Mouse (Mus musculus) urinary bladder, postnatal 36 days (tissue): ENCODE measurements around the gene Erc2.
"Not testable (repeated sequence)": the region's sequence is repeated elsewhere in the genome, so short reads cannot be mapped to it uniquely, and the experiment has no call there.

Source experiments
- DNase-seq, 2 experiments: peaks; one replicate each; pipeline ENCODE4 v3.0.0; 2022; ENCODE audit warnings: low spot score in 2 of 2, mixed read lengths in 1 of 2

Gene Erc2

DNA sequence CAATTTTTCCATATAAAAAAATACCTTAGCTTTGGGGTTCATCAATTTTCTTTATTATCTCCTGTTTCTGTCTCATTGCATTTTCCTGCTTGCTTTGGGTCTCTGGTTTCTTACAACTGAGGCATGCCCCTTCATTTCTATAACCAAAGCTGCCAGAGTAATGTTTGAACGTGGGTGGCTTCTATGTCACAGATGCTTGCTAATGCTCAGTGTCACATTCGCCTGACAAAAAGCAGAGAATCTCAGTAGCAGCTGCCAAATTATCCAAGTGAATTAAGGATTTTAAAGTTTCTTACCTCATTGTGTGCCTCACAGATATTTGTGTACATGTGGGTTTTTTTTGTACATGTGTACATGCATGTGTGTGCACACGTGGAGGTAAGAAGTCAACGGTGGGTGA lies 210.0 kb downstream of the Erc2 start:
- no peak for DNase-seq

DNA sequence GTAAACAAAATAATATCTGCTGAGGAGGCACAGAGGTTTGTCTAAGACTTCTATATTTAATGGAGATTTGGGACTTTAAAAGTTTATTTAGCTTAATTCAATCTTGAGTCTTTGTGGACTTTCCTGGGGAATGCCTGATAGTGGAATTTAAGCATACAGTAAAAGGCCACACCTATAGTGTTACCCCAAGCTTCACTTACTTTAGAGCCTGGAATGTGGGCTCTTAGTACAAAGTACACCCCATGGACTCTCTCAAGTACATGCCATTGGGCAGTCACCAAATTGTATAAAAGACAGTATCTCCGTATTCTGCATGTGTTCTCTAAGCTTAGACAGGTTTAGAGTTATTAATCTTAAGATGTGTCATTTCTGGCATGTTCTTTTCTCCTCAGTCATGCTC lies 213.1 kb downstream of the Erc2 start:
- no peak for DNase-seq

DNA sequence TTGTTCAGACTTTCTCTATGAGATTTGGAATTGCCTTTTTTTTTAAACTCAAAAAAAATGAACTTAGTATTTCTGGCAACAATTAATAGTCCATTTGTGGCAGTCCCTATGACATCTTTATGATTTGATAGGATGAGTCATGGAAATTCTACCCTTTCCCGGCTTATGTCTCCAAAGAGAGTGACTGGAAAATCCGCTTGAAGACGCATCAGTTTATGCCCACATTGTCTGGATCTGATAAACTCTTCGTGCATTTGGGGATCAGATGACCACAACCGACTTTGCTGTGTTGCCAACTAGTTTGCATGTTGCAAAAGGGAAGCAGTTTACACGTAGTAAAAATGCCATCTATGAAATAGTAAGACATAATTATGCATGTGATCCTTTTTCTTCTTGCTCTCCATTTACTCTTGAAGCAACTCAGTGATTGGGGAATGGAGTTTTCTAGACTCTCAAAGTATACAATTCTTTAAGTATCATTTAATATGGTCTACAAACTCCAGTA lies 215.4 kb downstream of the Erc2 start:
- DNase-seq: no peak

DNA sequence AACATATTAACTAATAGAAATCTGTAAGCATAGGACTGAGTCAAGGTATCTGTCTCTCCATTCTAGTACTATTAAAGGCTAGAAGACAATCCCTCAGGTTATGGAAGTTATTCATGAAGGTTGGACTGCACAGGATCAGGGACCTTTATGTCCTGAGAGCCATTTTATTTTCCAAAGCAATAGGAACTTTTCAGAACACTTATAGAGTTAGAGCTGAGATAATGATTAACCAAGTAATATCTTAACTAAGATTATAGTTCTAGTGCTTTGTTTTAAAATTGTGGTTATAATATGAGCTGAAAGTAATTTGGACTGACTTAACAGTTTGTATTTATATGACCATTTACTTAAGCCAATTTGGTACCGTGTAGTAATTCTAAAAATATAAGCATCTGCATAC lies 217.9 kb downstream of the Erc2 start:
- DNase-seq: no peak

DNA sequence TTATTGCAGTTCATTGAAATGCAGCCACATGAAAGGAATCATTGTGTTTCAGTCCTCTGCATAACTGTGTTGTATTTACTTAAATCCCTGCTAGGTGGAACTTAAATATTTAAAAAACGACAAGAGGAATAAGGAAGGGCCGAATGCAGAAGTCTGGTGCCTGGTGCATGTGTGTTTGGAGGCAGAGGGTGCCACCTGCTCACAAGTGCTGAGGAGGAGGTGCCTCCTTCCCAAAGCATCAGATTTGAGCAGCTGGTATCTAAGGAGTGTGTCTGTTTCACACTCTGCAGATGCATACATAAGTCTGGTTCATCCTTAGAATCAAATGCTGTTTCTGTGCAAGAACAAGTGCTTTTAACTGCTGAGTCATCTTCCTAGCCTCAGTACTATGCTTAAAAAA lies 224.6 kb downstream of the Erc2 start:
- no peak for DNase-seq

DNA sequence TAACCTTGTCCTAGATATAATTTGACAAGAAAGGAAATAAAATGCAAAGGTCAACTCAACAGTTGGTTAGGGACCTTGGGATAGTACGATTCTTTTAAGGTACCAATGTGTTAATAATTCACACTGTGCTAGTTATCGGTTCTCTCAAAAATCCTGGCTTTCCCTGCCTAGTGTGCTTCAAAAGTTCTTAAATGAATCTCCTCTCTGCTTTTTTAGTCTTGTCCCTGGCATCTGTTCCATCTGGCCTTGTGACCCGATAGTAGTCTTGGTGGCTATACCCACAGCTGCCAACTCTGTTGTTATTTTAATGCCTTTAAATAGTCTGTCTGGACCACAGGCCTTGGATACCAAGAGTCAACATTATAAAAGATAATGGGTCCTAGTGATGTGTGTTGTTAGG lies 225.1 kb downstream of the Erc2 start:
- no peak for DNase-seq

DNA sequence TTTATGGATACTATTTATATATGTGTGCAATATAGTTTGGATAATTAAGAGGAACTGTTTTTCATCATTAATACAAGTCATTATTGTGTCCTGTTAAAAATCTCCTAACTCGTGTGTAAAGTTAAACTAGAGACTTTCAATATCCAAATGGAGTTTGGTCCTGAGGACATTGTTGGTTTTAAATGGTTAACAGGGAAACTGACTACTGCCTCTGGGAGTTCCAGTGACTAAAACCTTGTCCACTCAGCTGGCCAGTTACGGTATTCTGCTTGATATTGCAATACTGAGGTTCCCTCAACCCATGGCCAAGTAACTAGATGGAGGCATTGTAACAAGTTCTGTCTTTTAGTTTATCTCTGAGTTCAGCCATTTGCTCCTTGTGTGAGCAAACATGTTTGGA lies 229.0 kb downstream of the Erc2 start:
- no peak for DNase-seq

DNA sequence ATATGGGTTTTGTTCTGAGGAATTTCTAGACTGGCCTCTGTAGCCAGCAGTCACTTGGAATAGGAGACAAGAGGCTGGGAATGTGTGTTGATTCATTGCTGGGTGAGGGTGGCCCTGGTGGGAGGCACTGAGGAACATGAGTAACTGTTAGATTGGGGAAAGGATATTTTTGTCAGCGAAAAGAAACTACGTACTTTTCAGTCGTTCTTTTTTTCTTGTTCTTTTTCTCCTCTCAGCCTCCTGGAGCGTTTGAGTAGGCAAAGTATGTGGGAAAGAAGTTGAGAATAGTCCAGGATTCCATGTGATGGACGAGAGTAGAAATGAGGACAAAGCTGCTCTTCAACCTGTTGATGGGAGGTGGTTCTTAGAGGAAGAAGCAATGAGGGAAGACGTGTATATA lies 230.4 kb downstream of the Erc2 start:
- no peak for DNase-seq

DNA sequence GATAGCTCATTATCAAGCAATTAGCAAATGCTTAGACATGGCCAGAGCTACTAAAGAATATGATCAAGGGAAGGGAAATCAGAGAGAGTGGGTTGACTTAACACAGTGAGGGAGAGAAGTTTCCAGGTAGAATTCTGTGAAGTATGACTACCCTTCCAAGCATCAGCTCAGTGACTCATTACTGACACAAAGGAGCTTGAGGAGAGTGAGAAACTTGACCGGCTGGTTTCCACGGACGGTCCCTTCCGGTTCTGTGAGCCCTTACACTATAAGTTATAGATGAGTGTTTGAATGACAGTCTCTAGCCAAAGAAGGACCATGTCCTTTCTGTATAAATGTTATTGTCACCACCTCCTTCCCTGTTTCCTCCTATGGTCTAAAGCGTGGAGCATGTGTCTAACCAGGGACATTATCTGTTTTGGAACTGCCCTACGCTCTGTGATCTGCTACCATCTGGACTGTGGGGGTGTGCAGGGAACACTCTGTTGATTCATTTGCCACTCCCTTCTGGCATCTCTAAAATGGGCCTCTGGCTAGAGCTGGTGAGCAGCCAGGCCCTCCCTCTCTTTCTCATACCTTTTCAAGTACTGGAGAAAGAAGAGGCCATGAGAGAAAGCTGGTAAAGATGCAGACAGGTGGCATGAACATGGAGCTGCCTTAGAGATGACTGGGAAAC lies 238.3 kb downstream of the Erc2 start:
- DNase-seq: peak in 1 of 2 experiments; percentile 10

DNA sequence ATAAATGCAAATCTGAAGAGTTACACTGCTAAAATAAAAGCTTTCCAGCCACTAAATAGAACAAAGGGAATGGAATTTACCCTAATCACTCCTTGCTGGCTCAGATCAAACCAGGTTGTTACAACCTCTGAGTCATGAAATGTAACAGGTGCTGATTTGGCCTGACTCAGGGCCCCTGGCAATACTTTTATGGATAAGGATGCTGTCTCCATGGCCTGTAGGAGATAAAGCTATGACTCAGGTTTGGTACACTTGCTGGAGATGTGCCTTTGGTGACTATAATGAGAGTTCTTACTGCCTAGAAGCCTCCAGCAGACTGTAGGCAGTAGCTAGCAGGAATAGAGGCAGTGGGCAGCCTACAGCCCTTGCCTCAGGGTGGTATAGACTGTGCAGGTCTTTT lies 240.1 kb downstream of the Erc2 start:
- no peak for DNase-seq

DNA sequence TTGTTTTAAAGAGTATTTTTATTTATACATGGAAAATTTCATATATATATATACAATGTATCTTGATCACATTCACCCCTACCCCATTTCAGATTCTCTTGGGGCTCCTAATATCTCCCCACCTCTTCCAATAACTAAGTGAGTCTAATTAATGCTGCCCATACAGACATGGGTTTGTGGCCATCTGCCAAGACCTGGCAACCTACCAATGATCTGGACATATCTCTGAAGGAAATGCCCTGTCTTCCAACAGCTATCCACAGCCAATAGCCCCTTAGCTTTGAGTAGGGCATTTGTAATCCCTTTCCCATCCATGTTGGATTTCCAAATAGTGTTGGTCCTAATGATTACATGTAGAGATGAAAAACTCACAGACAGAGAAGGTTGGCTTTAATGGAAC lies 245.2 kb downstream of the Erc2 start:
- no peak for DNase-seq

DNA sequence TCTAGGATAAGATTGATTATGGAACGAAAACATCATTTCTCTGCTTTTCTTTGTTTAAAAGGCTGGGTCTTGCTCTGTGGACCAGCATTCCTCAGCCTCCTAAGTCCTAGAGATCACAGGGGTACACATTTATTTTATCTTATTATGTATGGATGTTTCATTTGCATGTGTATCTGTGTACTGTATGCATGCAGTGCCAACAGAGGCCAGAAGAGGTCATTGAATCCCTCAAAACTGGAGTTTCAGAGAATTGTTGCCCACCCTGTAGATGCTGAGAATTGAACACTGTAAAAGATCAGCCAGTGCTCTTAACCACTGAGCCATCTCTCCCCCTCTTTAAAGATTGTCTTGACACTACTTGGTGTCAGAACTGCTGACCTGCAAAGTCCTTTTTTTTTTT lies 251.4 kb downstream of the Erc2 start:
- DNase-seq: no peak

DNA sequence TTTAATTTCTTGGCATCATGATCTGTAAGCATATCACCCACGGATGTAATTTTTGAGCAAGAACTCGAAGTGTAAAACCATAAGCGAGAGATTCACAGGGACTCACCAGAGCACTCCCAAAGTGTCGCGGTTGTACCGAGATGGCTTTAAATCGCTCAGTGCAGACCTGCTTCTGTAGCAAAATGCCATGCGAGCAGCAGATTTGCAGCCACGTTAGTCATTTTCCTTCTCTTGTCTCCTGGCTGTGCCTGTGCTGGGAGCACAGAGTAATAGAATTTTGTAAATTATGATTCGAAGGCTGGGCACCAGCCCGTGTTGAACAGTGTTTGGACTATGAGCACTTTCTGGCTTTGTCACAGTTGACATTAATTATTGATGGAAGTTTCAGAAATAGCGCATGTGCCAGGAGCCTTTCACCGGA lies 253.8 kb downstream of the Erc2 start:
- no peak for DNase-seq

DNA sequence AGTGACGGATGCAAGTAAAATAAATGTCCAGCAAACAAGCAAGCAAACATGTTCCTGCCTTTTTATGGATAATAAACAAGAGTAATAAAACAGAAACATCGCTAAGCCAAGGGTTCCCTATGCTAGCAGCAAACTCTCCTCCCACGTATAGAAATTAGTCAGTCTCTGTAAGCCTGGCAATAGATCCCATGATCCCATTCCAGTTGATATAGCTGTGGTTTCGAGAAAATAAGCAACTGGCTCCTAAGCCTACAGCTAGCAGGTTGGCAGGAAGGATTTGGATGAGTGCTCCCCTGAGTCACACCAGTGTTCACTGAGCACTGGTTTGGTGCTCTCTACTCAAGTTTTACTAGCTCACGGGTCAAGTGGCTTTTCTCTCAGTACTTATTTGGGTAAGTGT lies 259.7 kb downstream of the Erc2 start:
- no peak for DNase-seq

DNA sequence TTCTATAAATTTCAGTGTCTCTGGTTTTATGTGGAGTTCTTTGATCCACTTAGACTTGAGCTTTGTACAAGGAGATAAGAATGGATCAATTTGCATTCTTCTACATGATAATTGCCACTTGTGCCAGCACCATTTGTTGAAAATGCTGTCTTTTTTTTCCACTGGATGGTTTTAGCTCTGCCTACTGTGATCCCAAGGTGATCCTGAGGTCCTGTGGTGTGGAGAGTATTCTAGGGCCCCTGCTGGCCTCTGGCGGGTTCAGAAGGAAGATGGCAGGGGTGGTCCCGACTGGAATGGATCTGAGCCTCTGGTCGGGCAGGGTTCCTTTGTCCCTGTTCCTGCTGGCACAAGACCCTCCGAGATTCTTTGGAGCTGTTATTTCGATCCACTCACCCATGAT lies 264.1 kb downstream of the Erc2 start:
- DNase-seq: not testable (repeated sequence)

DNA sequence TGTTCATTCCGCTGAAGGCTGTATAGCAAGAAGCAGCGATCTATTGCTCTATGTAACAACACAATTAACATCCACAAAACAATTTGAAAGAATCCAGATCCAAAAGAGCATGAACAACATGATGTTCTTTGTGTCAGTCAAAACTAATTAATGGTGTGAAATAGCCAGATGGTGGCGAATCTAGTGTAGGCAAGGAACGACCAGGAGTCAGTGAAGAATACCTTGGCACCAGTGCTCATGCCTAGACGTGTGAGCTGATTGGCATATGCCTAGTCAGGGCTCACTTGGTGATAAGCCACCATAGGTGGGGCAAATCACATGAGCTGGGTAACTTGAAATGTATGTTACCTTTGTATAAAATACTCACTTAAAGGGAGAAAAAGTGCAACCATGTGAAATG lies 265.3 kb downstream of the Erc2 start:
- no peak for DNase-seq

DNA sequence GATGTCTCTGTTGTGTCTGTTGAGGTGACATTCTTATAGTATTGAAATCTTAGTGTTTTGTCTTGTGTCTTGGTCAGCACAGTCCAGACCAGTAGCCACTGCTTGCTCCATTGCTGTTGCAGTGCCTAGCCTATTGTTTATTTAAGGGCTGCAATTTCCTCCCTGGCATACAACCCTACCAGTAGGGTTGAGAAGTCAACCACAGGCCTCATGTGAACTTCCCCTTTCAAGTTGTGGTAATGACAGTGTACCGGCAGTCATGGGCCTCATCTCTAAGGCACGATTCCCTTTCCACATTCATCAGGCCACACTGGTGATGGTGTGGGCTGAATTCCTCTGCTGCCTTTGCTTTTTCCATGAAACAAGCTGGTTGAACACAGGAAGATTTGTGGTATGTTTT lies 267.4 kb downstream of the Erc2 start:
- no peak for DNase-seq

DNA sequence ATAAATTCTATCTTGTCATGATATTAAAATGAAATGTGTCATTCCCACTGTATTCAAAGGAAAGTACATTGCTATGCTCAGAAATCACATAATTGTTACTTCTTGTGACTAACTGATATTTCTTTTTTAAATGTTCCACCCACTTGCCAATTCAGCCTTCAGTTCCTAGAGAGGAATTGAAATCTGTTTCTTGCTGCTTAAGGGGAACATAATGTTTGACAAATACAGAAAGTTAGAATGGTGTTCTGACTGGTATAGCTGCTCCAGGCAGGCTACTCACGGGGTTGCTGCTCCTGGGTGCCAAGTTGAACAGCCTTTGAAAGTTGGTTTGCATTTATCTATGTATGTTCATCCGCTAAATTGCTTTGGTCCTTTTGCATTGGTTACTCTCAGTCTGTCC lies 270.2 kb downstream of the Erc2 start:
- no peak for DNase-seq

DNA sequence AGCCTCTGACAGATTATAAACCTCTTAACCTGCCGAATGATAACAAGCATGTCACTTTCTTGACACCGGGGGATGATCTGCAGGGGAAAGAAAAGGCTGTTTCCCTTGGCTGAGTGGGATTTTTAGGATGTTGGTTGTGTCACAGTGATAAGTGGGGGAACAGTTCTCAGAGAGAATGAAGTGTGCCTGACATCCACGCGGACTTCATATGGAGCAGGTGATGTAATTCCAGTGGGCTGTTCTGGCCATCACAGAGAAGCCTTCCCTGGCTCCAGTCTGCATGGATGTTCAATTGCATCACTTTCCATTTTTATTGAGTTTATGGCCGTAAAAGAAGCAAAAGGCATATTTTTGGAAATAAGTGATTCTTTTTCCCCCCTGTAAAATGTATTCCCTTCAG lies 279.5 kb downstream of the Erc2 start:
- no peak for DNase-seq

DNA sequence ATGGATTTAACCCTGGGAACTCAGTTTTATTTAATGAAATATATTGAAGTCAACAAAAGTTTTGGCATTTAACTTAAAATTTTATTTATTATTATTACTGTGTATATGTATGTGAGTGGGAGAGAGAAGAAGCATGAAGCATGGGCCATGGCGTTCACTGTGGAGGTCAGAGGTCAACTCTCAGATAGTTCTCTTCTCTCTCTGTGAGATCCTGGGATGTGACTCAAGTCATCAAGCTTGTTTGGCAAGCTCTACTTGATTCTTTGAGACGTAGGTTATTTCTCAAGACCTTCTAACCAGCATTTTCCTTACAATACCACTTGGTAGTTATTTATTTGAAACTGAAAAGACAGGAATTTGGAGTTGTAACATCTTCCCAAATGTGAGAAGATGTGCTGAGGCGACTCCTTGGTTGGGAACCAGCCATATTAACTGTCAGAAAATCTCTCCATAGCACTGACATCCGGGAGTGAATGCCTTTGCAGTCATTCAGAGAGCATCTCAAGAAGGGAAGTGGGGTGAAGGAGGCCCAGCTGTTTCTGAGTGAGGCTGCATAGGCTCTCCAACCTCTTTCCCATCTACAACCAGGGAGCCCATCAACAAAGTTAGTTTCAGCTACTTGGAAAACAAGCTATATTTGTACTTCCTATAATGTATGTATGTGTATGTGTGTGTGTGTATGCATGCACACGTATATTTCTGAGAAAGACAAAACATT lies 299.6 kb downstream of the Erc2 start:
- no peak for DNase-seq

DNA sequence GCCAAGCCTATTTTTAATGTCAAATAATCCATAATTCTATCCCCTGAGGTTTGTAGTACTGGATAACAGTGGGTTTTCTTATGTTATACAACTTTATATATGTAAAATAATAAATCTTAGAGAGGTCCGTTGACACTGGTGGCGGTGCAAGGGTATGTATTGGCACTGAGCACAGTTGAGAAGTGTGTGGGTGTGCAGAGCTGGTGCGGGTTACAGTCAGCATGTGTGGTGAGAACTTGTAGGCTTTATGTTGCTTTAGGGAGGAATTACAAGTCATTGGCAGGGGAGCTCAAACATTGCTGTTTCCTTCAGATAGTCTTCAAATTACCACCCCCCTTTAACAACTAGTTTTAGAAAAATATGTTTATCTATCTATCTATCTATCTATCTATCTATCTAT lies 305.1 kb downstream of the Erc2 start:
- no peak for DNase-seq

DNA sequence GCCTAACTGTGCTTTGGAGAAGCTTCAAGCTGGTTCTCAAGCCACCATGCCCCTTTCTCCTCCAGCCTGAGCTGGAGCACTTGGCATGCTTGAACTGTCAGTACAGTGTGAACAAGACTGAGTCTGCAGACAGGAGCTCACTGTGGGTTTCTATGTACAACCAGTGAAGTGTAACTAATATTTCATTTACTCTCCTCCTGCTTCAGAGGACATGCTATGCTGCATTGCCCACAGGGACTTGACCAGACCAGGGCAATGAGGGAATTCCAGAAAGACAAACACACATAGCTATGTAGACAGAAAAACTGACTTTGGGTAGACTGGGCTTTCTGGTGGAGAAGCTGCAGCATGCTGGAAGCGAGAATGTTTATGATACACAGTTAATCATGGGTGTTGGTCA lies 311.3 kb downstream of the Erc2 start:
- no peak for DNase-seq

DNA sequence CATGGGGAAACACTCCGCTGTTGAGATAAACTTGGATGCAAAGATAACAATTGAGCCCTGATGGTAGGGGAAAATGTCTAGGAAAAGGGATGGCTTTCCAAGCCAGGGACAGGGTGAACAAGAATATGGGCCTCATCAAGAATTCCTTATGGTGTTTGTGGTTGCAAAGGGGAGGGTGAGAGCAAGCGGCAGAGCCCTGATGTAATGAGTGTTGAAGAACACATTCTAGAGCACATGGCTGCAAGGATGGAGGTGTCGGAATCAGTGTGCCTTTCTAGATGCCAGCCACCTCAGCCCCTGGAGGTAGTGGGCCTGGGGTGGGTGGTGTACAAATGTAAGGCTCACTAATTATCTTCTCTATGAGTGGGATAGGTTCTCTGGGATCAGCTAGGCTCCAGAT lies 313.5 kb downstream of the Erc2 start:
- no peak for DNase-seq

DNA sequence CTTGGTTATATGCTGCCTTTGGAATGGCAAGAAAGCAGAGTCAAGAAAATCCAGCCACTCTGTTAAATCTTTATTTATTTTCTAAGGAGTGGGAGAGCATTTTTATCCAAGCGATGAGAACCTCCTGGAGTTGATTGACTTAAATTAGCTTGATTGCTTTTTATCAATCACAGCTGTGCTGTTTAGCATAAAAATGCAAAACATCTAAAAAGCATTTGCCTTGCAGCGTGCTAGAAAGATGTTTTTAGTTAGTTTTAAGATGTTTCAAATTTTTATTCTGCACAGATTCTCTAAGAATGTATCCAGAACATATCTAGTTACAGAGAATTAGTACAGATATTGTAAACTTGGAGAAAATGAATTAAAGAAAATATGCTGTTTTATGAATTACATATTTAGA lies 315.7 kb downstream of the Erc2 start:
- DNase-seq: no peak
